Mouse (Mus musculus): ENCODE measurements around the gene Ss18l2. TPM values are rescaled to one million over a fixed set of nuclear protein-coding genes. Genes with fewer than 3 reads are reported as not detected.

Gene Ss18l2
- total RNA-seq, 2 experiments from 2014 or later, result 115 to 127 TPM

DNA sequence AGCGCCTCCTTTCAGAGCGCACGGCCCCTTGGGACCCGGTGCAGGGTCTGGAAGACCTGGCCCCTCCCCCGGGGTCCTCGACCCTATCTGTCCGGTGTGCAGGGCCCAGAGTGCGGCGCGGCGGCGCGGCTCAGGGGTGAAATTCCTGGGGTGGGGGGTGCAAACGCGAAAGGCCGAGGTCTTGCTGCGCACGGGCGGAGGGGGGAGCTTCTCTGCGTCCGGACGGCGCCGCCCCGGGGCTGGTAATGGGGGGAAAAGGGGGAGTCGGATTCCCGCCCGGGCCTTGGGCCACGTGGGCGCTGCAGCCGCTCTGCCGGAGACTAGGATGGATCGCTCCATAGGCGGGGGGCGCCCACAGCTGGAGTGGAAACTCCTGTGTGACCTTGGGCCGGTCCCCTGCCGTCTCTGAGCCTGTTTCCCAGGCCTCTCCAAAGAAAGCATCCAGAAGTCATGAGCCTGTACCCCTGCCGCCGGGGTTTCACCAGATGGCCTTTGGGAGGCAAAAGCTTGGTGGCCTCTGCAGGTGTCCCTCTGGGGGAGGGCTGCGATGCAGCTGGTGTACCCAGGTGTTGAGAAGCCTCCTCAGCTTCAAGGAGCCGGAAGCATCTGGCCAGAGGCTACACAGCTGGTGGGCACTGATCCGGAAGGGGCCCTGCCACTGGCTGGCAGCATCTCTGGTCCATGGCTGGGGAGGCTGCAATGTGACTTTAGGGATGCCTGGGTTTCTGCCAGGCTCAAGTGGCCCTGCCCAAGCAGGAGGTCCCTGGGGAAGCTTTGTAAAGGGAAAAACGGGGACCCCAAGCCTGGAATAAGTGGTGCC is 50.4 kb downstream of the Ss18l2 start:
- peak; percentile 90 for DNase-seq

DNA sequence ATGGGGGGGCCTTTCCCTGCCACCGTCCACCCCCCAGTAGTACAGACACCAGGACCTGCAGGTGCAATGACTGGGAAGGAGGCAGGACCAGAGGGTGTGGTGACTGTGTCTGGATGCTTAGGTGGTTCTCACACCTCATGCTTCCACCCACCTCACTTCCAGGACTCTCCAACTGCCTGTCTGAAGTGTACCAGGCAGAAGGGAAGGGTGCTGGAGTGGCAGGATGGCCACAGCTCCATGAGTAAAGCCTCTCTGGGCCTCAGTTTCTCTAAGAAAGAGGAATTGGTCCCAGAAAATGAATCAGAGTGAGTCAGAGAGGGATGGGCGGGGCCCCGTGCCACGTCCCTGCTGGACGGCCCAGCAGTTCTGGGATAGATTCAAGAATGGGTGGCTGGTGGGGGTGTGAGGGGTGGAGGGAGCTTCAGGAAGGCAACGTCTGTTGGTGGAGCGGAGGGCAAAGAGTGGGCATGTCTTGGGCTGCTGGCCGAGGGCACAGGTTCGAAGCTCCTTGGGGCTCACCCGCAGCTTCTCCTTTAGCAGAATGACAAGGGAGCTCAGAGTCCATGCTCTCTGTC is 51.0 kb downstream of the Ss18l2 start:
- DNase-seq, result no peak

DNA sequence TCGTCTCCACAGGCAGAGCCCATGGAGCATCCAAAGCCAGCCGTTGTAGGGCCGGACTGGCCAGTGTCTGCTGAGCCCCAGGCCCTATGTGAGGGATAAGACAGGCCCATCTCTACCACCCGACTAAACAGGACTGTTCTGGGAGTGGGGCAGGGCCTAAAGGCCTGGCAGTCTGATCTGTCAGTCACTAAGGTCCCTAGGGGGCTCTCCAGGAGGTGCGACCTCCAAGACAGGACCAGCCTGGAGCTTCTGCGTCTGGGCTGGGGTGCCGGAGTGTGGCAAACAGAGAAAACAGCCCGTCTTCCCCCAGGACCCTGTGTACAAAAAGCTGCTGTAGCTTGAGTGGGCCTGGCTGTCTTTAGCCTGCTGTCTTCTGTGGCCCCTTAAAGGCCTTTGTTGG is 51.7 kb downstream of the Ss18l2 start:
- DNase-seq, result peak; percentile 16

- peak; percentile 17 for DNase-seq
These were observed 52.1 kb downstream of the Ss18l2 start for GRCm38 (mm10) chr9:121762248-121762647.

DNA sequence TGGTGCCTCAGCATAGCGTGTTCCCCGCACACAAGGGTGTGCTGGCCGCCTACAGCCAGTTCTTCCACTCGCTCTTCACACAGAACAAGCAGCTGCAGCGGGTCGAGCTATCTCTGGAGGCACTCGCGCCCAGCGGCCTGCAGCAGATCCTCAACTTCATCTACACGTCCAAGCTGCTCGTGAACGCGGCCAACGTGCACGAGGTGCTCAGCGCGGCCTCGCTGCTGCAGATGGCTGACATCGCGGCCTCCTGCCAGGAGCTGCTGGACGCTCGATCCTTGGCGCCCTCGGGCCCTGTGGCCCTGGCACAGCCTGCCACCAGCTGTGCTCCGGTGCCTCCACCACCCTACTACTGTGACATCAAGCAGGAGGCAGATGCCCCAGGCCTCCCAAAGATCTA is 52.6 kb downstream of the Ss18l2 start:
- DNase-seq, result no peak

Other genes with a start within 250 kb of the Ss18l2 start
- gene Cck, start 214.6 kb upstream of the Ss18l2 start, total RNA-seq (2021), result under 1 TPM in 1 of 2 experiments, not detected in 1; 0.64 TPM
- under 1 TPM in 1 of 2 experiments, not detected in 1; 0.32 TPM for gene Lyzl4, start 68.2 kb upstream of the Ss18l2 start, total RNA-seq (2021)
- gene Vipr1, start 67.6 kb upstream of the Ss18l2 start, total RNA-seq (2021), result 1 to 10 TPM in 1 of 2 experiments, under 1 TPM in 1; 0.64 to 2.4 TPM
- 1 to 10 TPM; 5.1 to 6.4 TPM for gene Sec22c, start 4.8 kb upstream of the Ss18l2 start, total RNA-seq (2021)
- 10 to 100 TPM; 67.6 to 73.5 TPM for gene Nktr, start 8.8 kb downstream of the Ss18l2 start, total RNA-seq (2021)
- 10 to 100 TPM; 75.6 to 81.6 TPM for gene Zfp651, start 49.0 kb downstream of the Ss18l2 start, total RNA-seq (2021)
- gene Klhl40, start 67.3 kb downstream of the Ss18l2 start, total RNA-seq (2021), result 10 to 100 TPM; 14.1 to 15.4 TPM
- 10 to 100 TPM; 72.5 to 84.4 TPM for gene Hhatl, start 82.2 kb downstream of the Ss18l2 start, total RNA-seq (2021)
- gene Ccdc13, start 129.1 kb downstream of the Ss18l2 start, total RNA-seq (2021), result not detected
- gene Higd1a, start 148.0 kb downstream of the Ss18l2 start, total RNA-seq (2021), result 100 to 1,000 TPM; 153 to 165 TPM
- gene Ackr2, start 188.0 kb downstream of the Ss18l2 start, total RNA-seq (2021), result 1 to 10 TPM; 3.1 to 5.8 TPM
- not detected for gene Cyp8b1, start 206.0 kb downstream of the Ss18l2 start, total RNA-seq (2021)
- under 1 TPM; 0.77 to 0.79 TPM for gene Fam198a, start 240.7 kb downstream of the Ss18l2 start, total RNA-seq (2021)